Mouse (Mus musculus) heart, embryonic 16.5 days (tissue): ENCODE data around the gene Lime1. TPM values are rescaled to one million over a fixed set of nuclear protein-coding genes. Genes with fewer than 3 reads are reported as not detected.
A peak's percentile ranks its signal among the peaks of the same experiment; 100 is the strongest.

Source experiments
- ATAC-seq: fragments of 200-750 bp; cut with Nextera tagmentation; replicated peaks from 2 replicates; pipeline ENCODE4 v1.8.0; 2017; ENCODE audit warnings: moderate number of reproducible peaks; ENCODE audit not compliant: insufficient read depth, low FRiP score; ENCODE audit errors: extremely low read depth
- H3K27ac ChIP-seq: fragments of 300-500 bp; sonication (generic); 2 replicates; pipeline ENCODE4 v1.5.1; 2014; ENCODE audit warnings: mild to moderate bottlenecking, low read length, control low read depth, moderate library complexity
- H3K27me3 ChIP-seq: fragments of 300-500 bp; sonication (generic); 2 replicates; pipeline ENCODE4 v1.6.1; 2014; ENCODE audit warnings: low read length, mixed read lengths; ENCODE audit not compliant: control insufficient read depth, insufficient read depth
- H3K36me3 ChIP-seq: fragments of 300-500 bp; sonication (generic); 2 replicates; pipeline ENCODE4 v1.6.1; 2014; ENCODE audit not compliant: control insufficient read depth, insufficient read depth
- H3K4me1 ChIP-seq: fragments of 300-500 bp; sonication (generic); 2 replicates; pipeline ENCODE4 v1.6.1; 2014; ENCODE audit warnings: low read length, mixed read lengths; ENCODE audit not compliant: control insufficient read depth, insufficient read depth
- H3K4me2 ChIP-seq: fragments of 300-500 bp; sonication (generic); 2 replicates; pipeline ENCODE4 v1.6.1; 2014; ENCODE audit warnings: low read depth, mild to moderate bottlenecking, control low read depth, low read length
- H3K4me3 ChIP-seq: fragments of 300-500 bp; sonication (generic); 2 replicates; pipeline ENCODE4 v1.5.1; 2014; ENCODE audit warnings: mild to moderate bottlenecking, control low read depth, low read length
- H3K9ac ChIP-seq: fragments of 300-500 bp; sonication (generic); 2 replicates; pipeline ENCODE4 v1.6.1; 2014; ENCODE audit warnings: low read length, control low read depth
- H3K9me3 ChIP-seq: fragments of 300-500 bp; sonication (generic); replicated peaks from 2 replicates; pipeline ENCODE4 v1.6.1; 2016; ENCODE audit warnings: low read length; ENCODE audit not compliant: control insufficient read depth
- WGBS: fragments of 180-500 bp; shearing (Covaris S2); extraction: QIAGEN DNeasy Blood & Tissue Kit; methylation state at CpG from one replicate; pipeline ENCODE4 v1.1.7; 2014; 5-methylcytosine and 5-hydroxymethylcytosine counted together
- polyA plus RNA-seq: library from polyadenylated mRNA; unstranded; fragments of >200 nt; fragmentation: Nextera tagmentation; extraction: Ambion mirVana; gene quantifications from 2 replicates; pipeline ENCODE4 v1.2.1, GENCODE M21; 2015

Gene Lime1
- polyA plus RNA-seq, 1 experiment from 2014 or later, result 15.6 TPM

- Histone ChIP-seq H3K27me3 (no peaks in the 10 kb centered on the region), H3K36me3 (peaks cover 9% of the 10 kb centered on the region), H3K9me3 (no peaks in the 10 kb centered on the region), H3K4me1 (peaks cover 44% of the 10 kb centered on the region), H3K4me3 (no peak overlapping the region), H3K9ac (no peak overlapping the region), H3K4me2 (no peak overlapping the region), H3K27ac (no peak overlapping the region)
- ATAC-seq, result peak; percentile 34; the same call in 1 of the 2 replicates
- WGBS, result 38% methylated on average over 4 of the region's 4 CpGs
These were observed 41.2 kb downstream of the Lime1 start for GRCm38 (mm10) chr2:181420903-181421638.

GRCm38 (mm10) chr2:181423834-181424233, 44.0 kb downstream of the Lime1 start:
- ATAC-seq, result 0 out of 2 replicates have a peak, but pooled peaks have one; percentile 61
- H3K36me3 ChIP-seq, result peaks cover 9% of the 10 kb centered on the region
- 51% methylated on average over 9 of the region's 9 CpGs for WGBS
- H3K4me2 ChIP-seq, result no peak overlapping the region
- H3K4me1 ChIP-seq, result peaks cover 44% of the 10 kb centered on the region
- no peak overlapping the region for H3K27ac ChIP-seq
- no peak overlapping the region for H3K4me3 ChIP-seq
- H3K9me3 ChIP-seq, result no peaks in the 10 kb centered on the region
- no peaks in the 10 kb centered on the region for H3K27me3 ChIP-seq
- no peak overlapping the region for H3K9ac ChIP-seq

Other genes with a start within 250 kb of the Lime1 start
- gene Kcnq2, start 244.8 kb upstream of the Lime1 start, polyA plus RNA-seq, result 0.07 and 0.11 TPM in 2 replicates
- 7.1 and 12.4 TPM in 2 replicates for gene Eef1a2, start 223.1 kb upstream of the Lime1 start, polyA plus RNA-seq
- 135 and 154 TPM in 2 replicates for gene Ppdpf, start 192.8 kb upstream of the Lime1 start, polyA plus RNA-seq
- 0.07 TPM in 1 of 2 replicates, not detected in the other for gene Ptk6, start 177.3 kb upstream of the Lime1 start, polyA plus RNA-seq
- 0.05 and 0.27 TPM in 2 replicates for gene Srms, start 166.9 kb upstream of the Lime1 start, polyA plus RNA-seq
- 0.12 and 0.20 TPM in 2 replicates for gene Fndc11, start 160.1 kb upstream of the Lime1 start, polyA plus RNA-seq
- 1.2 and 1.5 TPM in 2 replicates for gene Helz2, start 138.1 kb upstream of the Lime1 start, polyA plus RNA-seq
- 8.8 and 9.3 TPM in 2 replicates for gene Gmeb2, start 92.0 kb upstream of the Lime1 start, polyA plus RNA-seq
- gene Stmn3, start 65.6 kb upstream of the Lime1 start, polyA plus RNA-seq, result 1.4 and 1.9 TPM in 2 replicates
- gene Rtel1, start 60.3 kb upstream of the Lime1 start, polyA plus RNA-seq, result 23.8 and 25.9 TPM in 2 replicates
- 28.0 and 30.7 TPM in 2 replicates for gene Zgpat, start 15.2 kb upstream of the Lime1 start, polyA plus RNA-seq
- 63.0 and 65.7 TPM in 2 replicates for gene Arfrp1, start 14.7 kb upstream of the Lime1 start, polyA plus RNA-seq
- 9.8 and 10.3 TPM in 2 replicates for gene Zbtb46, start 79.3 kb downstream of the Lime1 start, polyA plus RNA-seq
- gene Abhd16b, start 113.1 kb downstream of the Lime1 start, polyA plus RNA-seq, result 0.17 and 0.19 TPM in 2 replicates
- gene Tpd52l2, start 117.1 kb downstream of the Lime1 start, polyA plus RNA-seq, result 123 and 125 TPM in 2 replicates
- gene Dnajc5, start 140.4 kb downstream of the Lime1 start, polyA plus RNA-seq, result 77.9 and 82.1 TPM in 2 replicates
- gene Uckl1, start 204.8 kb downstream of the Lime1 start, polyA plus RNA-seq, result 77.3 and 85.8 TPM in 2 replicates
- gene Prpf6, start 211.8 kb downstream of the Lime1 start, polyA plus RNA-seq, result 47.4 and 47.6 TPM in 2 replicates
- gene Zfp512b, start 212.7 kb downstream of the Lime1 start, polyA plus RNA-seq, result 22.8 and 26.0 TPM in 2 replicates
- 11.2 and 12.4 TPM in 2 replicates for gene Samd10, start 219.1 kb downstream of the Lime1 start, polyA plus RNA-seq